Mouse (Mus musculus) thymus, adult 2 months (tissue): ENCODE data around the gene Nkapl.

Experiments used
- CTCF ChIP-seq: fragments of 200-500 bp; IDR thresholded peaks from 2 replicates; pipeline ENCODE4 v1.5.1; 2012; ENCODE audit warnings: mild to moderate bottlenecking, control low read depth, low read length, moderate library complexity, borderline replicate concordance; ENCODE audit not compliant: control insufficient read depth, poor library complexity, insufficient read depth; ENCODE audit errors: extremely low read depth
- POLR2A ChIP-seq: fragments of 200-500 bp; IDR thresholded peaks from 2 replicates; pipeline ENCODE4 v1.6.1; 2012; ENCODE audit warnings: mild to moderate bottlenecking, low read length, control low read depth, moderate library complexity; ENCODE audit not compliant: control insufficient read depth, poor library complexity, insufficient read depth; ENCODE audit errors: extremely low read depth

GRCm38 (mm10) chr13:21417298-21418010 lies 50.9 kb downstream of the Nkapl start:
- TF ChIP-seq CTCF (no peak), POLR2A (no peak)
